Mouse (Mus musculus) limb, embryonic 11.5 days (tissue): ENCODE measurements around the gene Rpusd3. TPM values are rescaled to one million over a fixed set of nuclear protein-coding genes. Genes with fewer than 3 reads are reported as not detected.
A peak's percentile ranks its signal among the peaks of the same experiment; 100 is the strongest.

Source experiments
- ATAC-seq: fragments of 200-750 bp; cut with Nextera tagmentation; 2 replicates; pipeline ENCODE4 v1.8.0; 2017; ENCODE audit warnings: low read depth; ENCODE audit not compliant: insufficient number of reproducible peaks, low FRiP score, low TSS enrichment
- DNase-seq: peaks from one replicate; pipeline ENCODE4 v3.0.0-alpha.2; 2015; ENCODE audit warnings: low spot score
- H3K27ac ChIP-seq: fragments of 300-500 bp; sonication (generic); replicated peaks from 2 replicates; pipeline ENCODE4 v1.5.1; 2014; ENCODE audit warnings: low read depth, mild to moderate bottlenecking, low read length
- H3K27me3 ChIP-seq: fragments of 300-500 bp; sonication (generic); 2 replicates; pipeline ENCODE4 v1.6.1; 2014; ENCODE audit warnings: mild to moderate bottlenecking, low read length, mixed read lengths; ENCODE audit not compliant: control insufficient read depth, insufficient read depth
- H3K36me3 ChIP-seq: fragments of 300-500 bp; sonication (generic); 2 replicates; pipeline ENCODE4 v1.6.1; 2014; ENCODE audit warnings: mild to moderate bottlenecking, low read length, moderate library complexity, mixed read lengths; ENCODE audit not compliant: control insufficient read depth, insufficient read depth
- H3K4me1 ChIP-seq: fragments of 300-500 bp; sonication (generic); 2 replicates; pipeline ENCODE4 v1.6.1; 2014; ENCODE audit warnings: low read length, mixed read lengths; ENCODE audit not compliant: control insufficient read depth, insufficient read depth
- H3K4me2 ChIP-seq: fragments of 300-500 bp; sonication (generic); 2 replicates; pipeline ENCODE4 v1.6.1; 2014; ENCODE audit warnings: low read depth, mild to moderate bottlenecking, moderate library complexity; ENCODE audit not compliant: severe bottlenecking
- H3K4me3 ChIP-seq: fragments of 300-500 bp; sonication (generic); 2 replicates; pipeline ENCODE4 v1.5.1; 2014; ENCODE audit warnings: low read depth, low read length
- H3K9ac ChIP-seq: fragments of 300-500 bp; sonication (generic); 2 replicates; pipeline ENCODE4 v1.6.1; 2014; ENCODE audit warnings: mild to moderate bottlenecking, low read length
- H3K9me3 ChIP-seq: fragments of 300-500 bp; sonication (generic); 2 replicates; pipeline ENCODE4 v1.6.1; 2016; ENCODE audit warnings: low read length; ENCODE audit not compliant: control insufficient read depth
- WGBS: fragments of 180-500 bp; shearing (Covaris S2); extraction: QIAGEN DNeasy Blood & Tissue Kit; methylation state at CpG from one replicate; pipeline ENCODE4 v1.1.7; 2014; 5-methylcytosine and 5-hydroxymethylcytosine counted together
- polyA plus RNA-seq: library from polyadenylated mRNA; unstranded; fragments of >200 nt; fragmentation: Nextera tagmentation; extraction: Ambion mirVana; gene quantifications from 2 replicates; pipeline ENCODE4 v1.2.1, GENCODE M21; 2014

Gene Rpusd3
- polyA plus RNA-seq, 1 experiment from 2014 or later: 39.0 TPM

DNA sequence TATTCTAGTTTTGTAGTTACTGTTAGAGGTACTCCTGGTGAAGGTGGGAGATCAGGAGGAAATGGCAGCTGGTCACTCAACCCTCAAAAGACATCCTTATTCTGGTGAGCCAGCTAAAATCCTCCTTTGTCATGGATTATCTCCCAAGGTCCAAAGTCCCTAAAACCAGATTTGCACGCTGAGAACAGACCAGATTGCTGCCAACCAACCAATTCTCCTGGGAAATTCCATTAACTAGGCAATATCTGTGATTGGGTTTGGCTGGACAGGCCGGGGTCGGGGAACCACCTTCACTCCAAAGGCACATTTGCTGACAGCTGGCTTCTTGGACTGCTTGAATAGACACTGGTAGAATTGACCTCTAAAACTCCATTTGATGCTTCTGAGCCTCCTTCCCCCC is 28.4 kb downstream of the Rpusd3 start:
- no peaks in the 10 kb centered on the region for H3K9me3 ChIP-seq
- H3K27me3 ChIP-seq: no peaks in the 10 kb centered on the region
- peaks cover 15% of the 10 kb centered on the region for H3K36me3 ChIP-seq
- H3K4me2 ChIP-seq: no peak overlapping the region
- no peak overlapping the region for H3K4me3 ChIP-seq
- no peak overlapping the region for H3K9ac ChIP-seq
- no peak overlapping the region for H3K27ac ChIP-seq
- 88% methylated on average over 3 of the region's 3 CpGs for WGBS
- H3K4me1 ChIP-seq: peaks cover 4% of the 10 kb centered on the region; the same call in 1 of the 2 replicates
- ATAC-seq (no peak), DNase-seq (no peak)

DNA sequence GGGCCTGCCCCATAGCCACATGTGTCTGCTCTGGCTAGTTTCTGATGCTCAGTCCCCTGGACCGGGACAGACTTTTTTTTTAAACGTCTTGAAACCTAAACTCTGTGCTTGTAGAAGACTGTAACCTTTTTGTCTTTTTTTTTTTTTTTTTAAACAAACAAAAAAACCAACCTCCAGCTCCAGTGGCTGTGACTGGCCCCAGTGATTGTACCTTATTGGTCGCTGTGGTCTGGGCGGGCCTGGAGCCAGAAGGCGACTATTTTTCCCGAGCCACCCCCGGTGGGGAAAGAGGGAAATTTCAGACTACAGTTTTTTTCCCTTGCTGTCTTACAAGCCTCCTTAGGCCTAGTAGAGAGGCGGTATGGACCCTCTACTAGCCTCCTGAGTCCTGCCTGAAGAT is 30.2 kb downstream of the Rpusd3 start, which contains the start of gene Ttll3:
Gene Ttll3 (plus strand): TSS at position 301 of the 400 bp plus-strand sequence.
- peaks cover 4% of the 10 kb centered on the region; the same call in 1 of the 2 replicates for H3K4me1 ChIP-seq
- H3K4me2 ChIP-seq: no peak within 1 kb of the TSS
- no peak within 1 kb of the TSS for H3K4me3 ChIP-seq
- no peak for DNase-seq
- no peak for ATAC-seq
- 83% methylated on average over 8 of the region's 8 CpGs for WGBS
- H3K27ac ChIP-seq: no peak within 1 kb of the TSS
- no peaks in the 10 kb centered on the region for H3K9me3 ChIP-seq
- H3K9ac ChIP-seq: no peak within 1 kb of the TSS
- H3K27me3 ChIP-seq: no peaks in the 10 kb centered on the region
- peaks cover 30% of the 10 kb centered on the region for H3K36me3 ChIP-seq

DNA sequence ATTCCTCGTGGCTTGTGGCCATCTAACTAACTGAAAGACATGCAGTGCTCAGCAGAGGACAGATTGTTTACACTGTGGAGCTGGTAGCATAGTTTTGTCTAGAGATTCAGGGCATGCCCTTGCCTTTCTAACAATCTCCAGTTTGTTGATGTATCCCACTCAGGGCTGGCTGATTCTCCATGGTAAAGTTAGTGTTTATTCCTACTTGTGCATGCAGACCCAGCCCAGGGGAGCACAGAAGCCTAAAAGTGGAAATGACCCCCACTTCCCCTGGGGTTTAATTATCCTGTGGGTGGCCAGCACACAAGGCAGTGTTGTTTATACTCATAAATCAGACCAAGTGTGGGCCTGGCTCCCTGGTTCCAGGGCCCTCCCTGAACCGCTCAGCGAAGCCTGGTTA is 33.1 kb downstream of the Rpusd3 start:
- peaks cover 41% of the 10 kb centered on the region for H3K36me3 ChIP-seq
- no peak for ATAC-seq
- WGBS: 70% methylated on average over 3 of the region's 3 CpGs

DNA sequence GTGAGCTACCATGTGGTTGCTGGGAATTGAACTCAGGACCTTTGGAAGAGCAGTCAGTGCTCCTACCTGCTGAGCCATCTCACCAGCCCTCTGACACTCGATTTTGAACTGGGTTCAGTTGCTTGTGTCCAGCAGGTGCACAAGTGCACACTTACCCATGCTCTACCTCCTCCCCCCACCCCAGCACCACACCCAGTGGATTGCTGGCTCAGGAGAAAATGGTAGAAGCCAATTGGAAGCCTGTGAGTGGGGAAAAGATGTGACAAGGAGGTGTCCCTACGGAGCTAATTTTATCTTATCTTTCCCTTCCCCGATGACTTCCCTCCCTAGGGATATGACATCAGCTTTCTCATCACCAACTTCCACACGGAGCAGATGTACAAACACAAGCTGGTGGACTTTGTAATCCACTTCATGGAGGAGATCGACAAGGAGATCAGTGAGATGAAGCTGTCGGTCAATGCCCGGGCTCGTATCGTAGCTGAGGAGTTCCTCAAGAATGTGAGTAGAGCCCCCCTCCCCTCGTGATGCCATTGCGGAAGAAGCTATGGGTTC is 33.9 kb downstream of the Rpusd3 start:
- Histone ChIP-seq H3K4me2 (no peak overlapping the region), H3K27me3 (no peaks in the 10 kb centered on the region), H3K36me3 (peaks cover 45% of the 10 kb centered on the region), H3K9ac (no peak overlapping the region), H3K4me1 (no peaks in the 10 kb centered on the region), H3K9me3 (no peaks in the 10 kb centered on the region; the same call in 1 of the 2 replicates), H3K27ac (no peak overlapping the region), H3K4me3 (no peak overlapping the region)
- ATAC-seq: no peak
- 93% methylated on average over 11 of the region's 11 CpGs for WGBS
- no peak for DNase-seq

More for the DNA sequence above, 33.1 kb downstream of the Rpusd3 start:
- Histone ChIP-seq H3K27ac (no peak overlapping the region), H3K4me2 (no peak overlapping the region), H3K9ac (no peak overlapping the region), H3K9me3 (no peaks in the 10 kb centered on the region; the same call in 1 of the 2 replicates), H3K27me3 (no peaks in the 10 kb centered on the region), H3K4me3 (no peak overlapping the region), H3K4me1 (no peaks in the 10 kb centered on the region)
- DNase-seq: no peak

DNA sequence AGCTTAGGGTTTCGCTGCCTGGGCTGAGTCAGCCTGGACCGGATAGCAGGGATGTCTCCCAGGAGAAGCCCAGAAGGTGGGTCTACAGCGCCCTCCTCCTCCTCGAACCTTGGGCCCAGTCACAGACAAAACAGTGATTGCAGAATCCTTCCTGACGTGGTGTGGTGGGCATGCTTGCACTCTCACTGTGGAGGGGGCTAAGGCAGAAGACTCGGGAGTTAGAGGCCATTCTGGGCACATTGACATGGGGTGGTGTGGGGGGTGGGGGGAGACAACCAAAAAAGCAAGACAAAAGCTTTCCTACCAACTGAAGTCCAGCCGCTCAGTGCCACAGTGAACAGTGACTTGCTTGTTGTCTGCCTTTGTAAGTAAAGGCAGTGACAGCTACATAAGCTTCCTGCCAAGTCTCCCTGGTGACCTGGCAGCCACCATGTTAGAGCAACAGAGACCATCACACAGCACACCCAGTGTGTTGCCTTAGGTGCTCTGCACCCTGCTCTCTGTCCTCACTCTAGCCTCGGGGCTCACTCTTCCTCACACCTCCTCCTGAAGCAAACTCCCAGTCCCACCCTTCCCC is 34.7 kb downstream of the Rpusd3 start:
- ATAC-seq (no peak), DNase-seq (no peak)
- Histone ChIP-seq H3K4me3 (no peak overlapping the region), H3K4me2 (no peak overlapping the region), H3K27ac (no peak overlapping the region), H3K36me3 (peaks cover 42% of the 10 kb centered on the region), H3K27me3 (no peaks in the 10 kb centered on the region), H3K9ac (no peak overlapping the region), H3K9me3 (no peaks in the 10 kb centered on the region; the same call in 1 of the 2 replicates), H3K4me1 (no peaks in the 10 kb centered on the region)
- 90% methylated on average over 8 of the region's 8 CpGs for WGBS

DNA sequence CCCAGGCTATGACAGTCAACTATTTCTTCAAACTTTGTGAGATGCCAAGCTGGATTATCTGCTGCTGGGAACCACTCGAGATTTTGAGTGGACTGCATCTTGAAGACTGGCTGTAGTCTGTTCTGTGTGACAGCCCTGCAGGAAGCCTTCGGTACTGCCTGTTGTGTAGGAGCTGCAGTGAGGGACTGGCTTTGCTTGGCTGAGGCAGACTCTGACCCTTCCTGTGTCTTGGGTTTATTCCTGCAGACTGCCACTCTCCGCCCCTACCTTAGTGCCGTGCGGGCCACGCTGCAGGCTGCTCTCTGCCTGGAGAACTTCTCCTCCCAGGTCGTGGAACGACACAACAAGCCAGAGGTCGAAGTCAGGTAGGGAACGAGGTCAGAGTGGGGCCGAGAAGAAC is 38.7 kb downstream of the Rpusd3 start:
- H3K4me2 ChIP-seq: no peak overlapping the region
- no peak overlapping the region for H3K27ac ChIP-seq
- no peaks in the 10 kb centered on the region; the same call in 1 of the 2 replicates for H3K9me3 ChIP-seq
- 93% methylated on average over 11 of the region's 11 CpGs for WGBS
- H3K9ac ChIP-seq: no peak overlapping the region
- ATAC-seq (no peak), DNase-seq (no peak)
- H3K4me1 ChIP-seq: peaks cover 8% of the 10 kb centered on the region; the same call in 1 of the 2 replicates
- no peaks in the 10 kb centered on the region for H3K27me3 ChIP-seq
- H3K4me3 ChIP-seq: no peak overlapping the region
- H3K36me3 ChIP-seq: peaks cover 30% of the 10 kb centered on the region

DNA sequence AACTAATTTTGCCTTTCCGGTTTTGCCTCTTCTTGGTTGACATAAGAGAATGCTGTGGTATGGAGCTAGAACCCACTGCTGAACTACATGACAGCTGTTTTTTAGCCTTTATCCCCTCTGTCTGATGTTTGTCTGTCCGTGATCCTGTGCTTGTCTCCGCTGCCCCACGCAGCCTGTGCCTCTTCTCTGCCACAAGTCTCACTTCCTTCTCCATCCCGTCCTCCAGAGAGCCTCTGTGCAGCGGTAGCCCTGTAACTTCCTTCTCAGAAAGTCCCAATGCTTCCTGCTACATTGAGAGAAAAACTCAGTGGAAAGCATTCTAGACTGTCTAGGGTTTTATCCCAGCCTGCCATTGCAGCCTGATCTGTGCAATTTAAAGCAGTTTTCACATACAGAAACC is 39.9 kb downstream of the Rpusd3 start:
- Histone ChIP-seq H3K36me3 (peaks cover 23% of the 10 kb centered on the region), H3K4me3 (peak overlapping the region; percentile 100), H3K4me2 (peak overlapping the region; percentile 96; the same call in 1 of the 2 replicates), H3K9me3 (no peaks in the 10 kb centered on the region; the same call in 1 of the 2 replicates), H3K27ac (no peak overlapping the region), H3K27me3 (no peaks in the 10 kb centered on the region), H3K4me1 (peaks cover 8% of the 10 kb centered on the region; the same call in 1 of the 2 replicates), H3K9ac (no peak overlapping the region)
- WGBS: 88% methylated on average over 6 of the region's 6 CpGs
- ATAC-seq (no peak), DNase-seq (no peak)

DNA sequence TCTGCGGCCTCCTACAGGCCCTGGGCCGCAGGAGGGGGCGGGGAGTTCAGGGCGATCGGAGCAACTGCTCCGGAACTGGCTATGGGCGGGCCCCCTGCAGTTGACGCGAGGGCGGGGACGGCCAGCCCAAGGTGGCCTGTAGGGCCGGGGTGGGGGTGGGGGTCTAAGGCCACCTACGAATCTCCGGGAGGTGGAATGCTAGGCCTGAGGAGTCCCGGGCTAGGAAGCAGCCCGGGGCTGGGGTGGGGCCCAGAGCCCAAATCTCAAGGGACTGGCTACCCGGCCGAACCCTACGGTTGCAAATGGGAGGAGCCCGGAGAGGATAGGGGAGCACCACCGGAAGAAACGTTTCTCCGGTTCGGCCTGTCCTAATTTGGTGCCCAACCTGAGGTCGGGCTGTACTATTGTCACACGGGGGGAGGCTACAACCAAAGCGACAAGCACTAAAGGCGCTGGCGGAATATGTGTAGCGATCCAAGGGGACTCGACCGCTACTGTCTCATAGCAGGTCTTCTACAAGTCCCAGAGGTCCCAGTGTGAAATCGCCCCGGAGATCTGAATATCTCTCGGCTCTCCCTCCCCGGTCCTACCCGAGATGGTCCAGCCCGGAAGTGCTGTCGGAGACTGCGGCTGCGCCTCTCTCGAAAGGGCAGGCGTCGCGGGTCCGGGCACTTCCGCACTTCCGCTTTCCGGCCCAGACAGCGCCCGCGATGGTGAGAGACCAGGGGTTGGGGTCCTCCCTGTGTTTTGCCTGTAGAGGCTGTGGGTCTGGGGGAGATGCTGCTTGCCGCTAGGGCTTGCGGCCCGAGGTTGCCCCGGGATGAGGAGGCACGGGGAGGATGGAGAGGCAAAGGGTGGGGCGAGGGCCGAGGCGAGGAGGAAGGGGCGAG is 41.4 kb downstream of the Rpusd3 start, which contains the start of the genes Tada3 and Arpc4:
Gene Tada3 (minus strand): TSS at position 388 of the 890 bp plus-strand sequence.
Gene Arpc4 (plus strand): TSS at position 620 of the 890 bp plus-strand sequence.
- H3K27ac ChIP-seq: peak within 1 kb of the TSS; percentile 80
- H3K4me2 ChIP-seq: peak within 1 kb of the TSS; percentile 96
- H3K27me3 ChIP-seq: no peaks in the 10 kb centered on the region
- H3K36me3 ChIP-seq: peaks cover 18% of the 10 kb centered on the region; the same call in 1 of the 2 replicates
- ATAC-seq (peak; percentile 97), DNase-seq (peak; percentile 95)
- H3K4me1 ChIP-seq: peaks cover 8% of the 10 kb centered on the region; the same call in 1 of the 2 replicates
- under 1% methylated on average over 61 of the region's 61 CpGs for WGBS
- H3K9me3 ChIP-seq: no peaks in the 10 kb centered on the region; the same call in 1 of the 2 replicates
- H3K9ac ChIP-seq: peak within 1 kb of the TSS; percentile 87
- peak within 1 kb of the TSS; percentile 100 for H3K4me3 ChIP-seq
